In genomic region chr2:129595206-129595605, GRCm38 (mm10) we compare ENCODE assay signal across 14 mouse cellular contexts. TPM values are rescaled to one million over a fixed set of nuclear protein-coding genes. Genes with fewer than 3 reads are reported as not detected.
DNase-seq lines count a peak whose midpoint lies in the region; ATAC-seq and TF ChIP-seq lines count a peak whose summit lies in the region.
"Had no signal": no experiment of that assay in that cellular context is flagged by ENCODE, and none has a peak within 500 bp of the region (broad histone marks: within the 10 kb centered on the region; RNA-seq: fewer than 3 reads in every experiment).

No protein-coding gene starts in this region.

- 72% methylated on average over 4 of the region's 4 CpGs for WGBS in hindbrain, embryonic 16.5 days
- WGBS in neural tube, embryonic 13.5 days: 83% methylated on average over 4 of the region's 4 CpGs

- H3K9me3 ChIP-seq in hindbrain, embryonic 16.5 days (ENCODE audit: control insufficient read depth, low read length): no peaks in the 10 kb centered on the region
- no peaks in the 10 kb centered on the region for H3K9me3 ChIP-seq in neural tube, embryonic 13.5 days
- H3K9me3 ChIP-seq: embryonic facial prominence, embryonic 12.5 days had no signal

- ATAC-seq in hindbrain, embryonic 16.5 days: no peak
- no peak for ATAC-seq in neural tube, embryonic 13.5 days (ENCODE audit: low read depth)

- intact Hi-C loops in gastrocnemius, adult 2 months (cut with DNase I): no loop called here
- intact Hi-C loops in left cerebral cortex, adult 2 months (cut with DNase I): no loop called here

- TF ChIP-seq CTCF in gastrocnemius, adult 2 months (IDR thresholded peaks at IDR 0.05): no peak
- no peak for TF ChIP-seq CTCF in left cerebral cortex, adult 2 months (IDR thresholded peaks at IDR 0.05)

- no peak for DNase-seq in gastrocnemius, adult 2 months
- DNase-seq in gastrocnemius, adult 8-10 months (ENCODE audit: low spot score in 2 of 2): no peak
- no peak for DNase-seq in left cerebral cortex, adult 2 months (ENCODE audit: extremely low spot score in 1 of 2, low spot score in 2 of 2)
- no peak for DNase-seq in left cerebral cortex, adult 8-10 months (ENCODE audit: low spot score in 2 of 2)
- DNase-seq in c-Kit-positive CD71-positive TER-119-positive erythroid progenitor cells, embryonic 14.5 days (ENCODE audit: low spot score): no peak
- DNase-seq in thymus, adult 18-20 months: no peak
- DNase-seq: left cerebral cortex, postnatal 4 days had no signal

- H3K4me3 ChIP-seq in gastrocnemius, adult 2 months: peak overlapping the region; percentile 87
- peak overlapping the region; percentile 68 for H3K4me3 ChIP-seq in left cerebral cortex, adult 2 months
- H3K4me3 ChIP-seq in hindbrain, embryonic 16.5 days (ENCODE audit: low read length): no peak overlapping the region
- no peak overlapping the region; the same call in 1 of the 2 replicates for H3K4me3 ChIP-seq in neural tube, embryonic 13.5 days

- no peaks in the 10 kb centered on the region for H3K36me3 ChIP-seq in hindbrain, embryonic 16.5 days (ENCODE audit: control insufficient read depth, insufficient read depth, low read length)
- no peaks in the 10 kb centered on the region for H3K36me3 ChIP-seq in neural tube, embryonic 13.5 days
- H3K36me3 ChIP-seq: embryonic facial prominence, embryonic 12.5 days had no signal

- H3K27me3 ChIP-seq in hindbrain, embryonic 16.5 days (replicated peaks; ENCODE audit: control insufficient read depth, insufficient read depth, low read length): no peaks in the 10 kb centered on the region
- peaks cover 4% of the 10 kb centered on the region; the same call in 1 of the 2 replicates for H3K27me3 ChIP-seq in neural tube, embryonic 13.5 days
- H3K27me3 ChIP-seq: embryonic facial prominence, embryonic 12.5 days had no signal

- peak overlapping the region; percentile 91 for H3K27ac ChIP-seq in gastrocnemius, adult 2 months
- H3K27ac ChIP-seq in left cerebral cortex, adult 2 months: peak overlapping the region; percentile 89
- no peak overlapping the region for H3K27ac ChIP-seq in hindbrain, embryonic 16.5 days (ENCODE audit: low read depth, low read length)
- no peak overlapping the region for H3K27ac ChIP-seq in neural tube, embryonic 13.5 days (replicated peaks)
- H3K27ac ChIP-seq: embryonic facial prominence, embryonic 12.5 days had no signal

- H3K4me1 ChIP-seq in hindbrain, embryonic 16.5 days (ENCODE audit: control insufficient read depth, insufficient read depth, low read depth, low read length): peaks cover 21% of the 10 kb centered on the region
- peaks cover 47% of the 10 kb centered on the region for H3K4me1 ChIP-seq in neural tube, embryonic 13.5 days (replicated peaks)

- peak overlapping the region; percentile 97 for H3K4me2 ChIP-seq in hindbrain, embryonic 16.5 days (ENCODE audit: low read length)
- peak overlapping the region; percentile 88 for H3K4me2 ChIP-seq in neural tube, embryonic 13.5 days

- no peak overlapping the region for H3K9ac ChIP-seq in hindbrain, embryonic 16.5 days (ENCODE audit: low read depth, low read length)
- 0 out of 2 replicates have a peak overlapping the region, but pooled peaks have one; percentile 17 for H3K9ac ChIP-seq in neural tube, embryonic 13.5 days
- H3K9ac ChIP-seq: embryonic facial prominence, embryonic 12.5 days had no signal

RNA-seq across cellular contexts. Expression of gene Sirpa, which starts 2.6 kb away (rescaled TPM):
- total RNA-seq in gastrocnemius, adult 2 months (2021): 1 to 10 TPM; 5.0 to 7.4 TPM
- total RNA-seq in gastrocnemius, adult 8-10 months (2022): 1 to 10 TPM; 4.0 to 9.7 (median 5.3) TPM
- total RNA-seq in left cerebral cortex, adult 2 months (2021): 100 to 1,000 TPM; 375 to 384 TPM
- 100 to 1,000 TPM; 366 to 392 (median 382) TPM for total RNA-seq in left cerebral cortex, adult 8-10 months (2022)
- polyA plus RNA-seq in hindbrain, embryonic 16.5 days (2015; fragmentation: Nextera tagmentation; extraction: Ambion mirVana): 31.9 and 34.6 TPM in 2 replicates
- 24.4 and 24.9 TPM in 2 replicates for polyA plus RNA-seq in neural tube, embryonic 13.5 days (2015; fragmentation: Nextera tagmentation; extraction: Ambion mirVana)

RNA-seq across cellular contexts. Expression of gene F830045P16Rik, which starts 58.8 kb away (rescaled TPM):
- not detected for total RNA-seq in gastrocnemius, adult 2 months (2021)
- total RNA-seq in gastrocnemius, adult 8-10 months (2022): not detected
- total RNA-seq in left cerebral cortex, adult 2 months (2021): 1 to 10 TPM in 1 of 2 experiments, under 1 TPM in 1; 0.47 to 1.3 TPM
- 1 to 10 TPM in 2 of 4 experiments, under 1 TPM in 2; 0.73 to 1.4 (median 1.1) TPM for total RNA-seq in left cerebral cortex, adult 8-10 months (2022)
- not detected in 2 replicates for polyA plus RNA-seq in hindbrain, embryonic 16.5 days (2015; fragmentation: Nextera tagmentation; extraction: Ambion mirVana)
- polyA plus RNA-seq in neural tube, embryonic 13.5 days (2015; fragmentation: Nextera tagmentation; extraction: Ambion mirVana): not detected in 2 replicates
- total RNA-seq: adrenal gland, adult 18-20 months had no signal
- polyA plus RNA-seq: C2C12; embryonic facial prominence, embryonic 12.5 days; heart, embryonic 16.5 days; urinary bladder, adult 2 months had no signal

Comparison
In these comparisons a context has a peak if more than half of its experiments do, and no peak if none do; other contexts are left out.
1. H3K27ac ChIP-seq: peak in gastrocnemius, adult 2 months (single experiment) and left cerebral cortex, adult 2 months (single experiment); none in hindbrain, embryonic 16.5 days (single experiment) and neural tube, embryonic 13.5 days (single experiment).
2. H3K4me3 ChIP-seq: peak in gastrocnemius, adult 2 months (single experiment) and left cerebral cortex, adult 2 months (single experiment); none in hindbrain, embryonic 16.5 days (single experiment) and neural tube, embryonic 13.5 days (single experiment).
3. RNA of gene Sirpa, which starts 2.6 kb away (total RNA-seq): 366 to 392 TPM in left cerebral cortex, adult 8-10 months and 375 to 384 TPM in left cerebral cortex, adult 2 months; 5.0 to 7.4 TPM in gastrocnemius, adult 2 months and 4.0 to 9.7 TPM in gastrocnemius, adult 8-10 months; every median in the first group is over 10 times any median in the second.